Mouse (Mus musculus) neural tube, embryonic 11.5 days (tissue): ENCODE results near the gene Chn2. TPM values are rescaled to one million over a fixed set of nuclear protein-coding genes. Genes with fewer than 3 reads are reported as not detected.

Experiments
- ATAC-seq: fragments of 200-750 bp; cut with Nextera tagmentation; 2 replicates; pipeline ENCODE4 v1.8.0; 2017; ENCODE audit warnings: moderate number of reproducible peaks, mild to moderate bottlenecking, moderate TSS enrichment, moderate library complexity; ENCODE audit not compliant: insufficient read depth, low FRiP score, low TSS enrichment
- DNase-seq: peaks from one replicate; pipeline ENCODE4 v3.0.0-alpha.2; 2015; ENCODE audit warnings: low spot score
- H3K27ac ChIP-seq: fragments of 300-500 bp; sonication (generic); 2 replicates; pipeline ENCODE4 v1.5.1; 2014; ENCODE audit warnings: low read depth, mild to moderate bottlenecking, low read length
- H3K27me3 ChIP-seq: fragments of 300-500 bp; sonication (generic); 2 replicates; pipeline ENCODE4 v1.6.1; 2014; ENCODE audit warnings: mild to moderate bottlenecking, low read length, mixed read lengths; ENCODE audit not compliant: control insufficient read depth, insufficient read depth
- H3K36me3 ChIP-seq: fragments of 300-500 bp; sonication (generic); 2 replicates; pipeline ENCODE4 v1.6.1; 2014; ENCODE audit warnings: mild to moderate bottlenecking, low read length, moderate library complexity, mixed read lengths; ENCODE audit not compliant: control insufficient read depth, insufficient read depth
- H3K4me1 ChIP-seq: fragments of 300-500 bp; sonication (generic); 2 replicates; pipeline ENCODE4 v1.6.1; 2014; ENCODE audit warnings: low read length, mixed read lengths; ENCODE audit not compliant: control insufficient read depth, insufficient read depth
- H3K4me2 ChIP-seq: fragments of 300-500 bp; sonication (generic); 2 replicates; pipeline ENCODE4 v1.6.1; 2014; ENCODE audit warnings: low read depth, mild to moderate bottlenecking, moderate library complexity
- H3K4me3 ChIP-seq: fragments of 300-500 bp; sonication (generic); 2 replicates; pipeline ENCODE4 v1.5.1; 2014; ENCODE audit warnings: low read depth, low read length
- H3K9ac ChIP-seq: fragments of 300-500 bp; sonication (generic); 2 replicates; pipeline ENCODE4 v1.6.1; 2014; ENCODE audit warnings: mild to moderate bottlenecking, low read length
- H3K9me3 ChIP-seq: fragments of 300-500 bp; sonication (generic); 2 replicates; pipeline ENCODE4 v1.6.1; 2016; ENCODE audit warnings: low read length; ENCODE audit not compliant: control insufficient read depth
- WGBS: fragments of 180-500 bp; shearing (Covaris S2); extraction: QIAGEN DNeasy Blood & Tissue Kit; methylation state at CpG from one replicate; pipeline ENCODE4 v1.1.7; 2014; 5-methylcytosine and 5-hydroxymethylcytosine counted together
- polyA plus RNA-seq: library from polyadenylated mRNA; unstranded; fragments of >200 nt; fragmentation: Nextera tagmentation; extraction: Ambion mirVana; gene quantifications from 2 replicates; pipeline ENCODE4 v1.2.1, GENCODE M21; 2014

The Chn2 gene
- polyA plus RNA-seq, 1 experiment from 2014 or later = 24.2 TPM

- H3K4me2 ChIP-seq = no peak overlapping the region
- no peaks in the 10 kb centered on the region for H3K36me3 ChIP-seq
- no peak overlapping the region for H3K9ac ChIP-seq
- no peaks in the 10 kb centered on the region for H3K9me3 ChIP-seq
- DNase-seq (no peak), ATAC-seq (no peak)
- no peaks in the 10 kb centered on the region for H3K27me3 ChIP-seq
- H3K4me1 ChIP-seq = no peaks in the 10 kb centered on the region
- 93% methylated on average over 14 of the region's 14 CpGs for WGBS
- H3K27ac ChIP-seq = no peak overlapping the region
- H3K4me3 ChIP-seq = no peak overlapping the region
These were observed 180.8 kb downstream of the Chn2 start for GRCm38 (mm10) chr6:54220124-54220523.

DNA sequence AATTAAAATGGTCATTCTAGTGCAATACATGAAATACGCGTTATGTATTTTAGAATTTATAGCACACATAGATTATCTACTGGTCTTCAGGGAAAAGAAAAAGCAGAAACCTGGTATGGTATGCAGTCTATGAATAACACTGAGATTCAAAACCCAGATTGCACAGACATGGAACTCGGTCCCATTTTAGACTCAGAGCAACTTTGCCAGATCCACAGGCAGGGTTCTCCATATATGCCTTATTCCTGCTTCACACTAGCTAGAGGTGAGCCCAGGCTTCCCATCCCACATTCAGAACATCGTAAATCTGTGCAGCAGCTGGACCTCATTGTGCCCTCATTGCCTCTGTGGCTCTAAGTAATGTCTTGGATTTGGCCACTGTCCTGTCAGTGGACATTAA is 184.2 kb downstream of the Chn2 start:
- no peak for ATAC-seq
- no peaks in the 10 kb centered on the region for H3K27me3 ChIP-seq
- 87% methylated on average over 4 of the region's 4 CpGs for WGBS
- no peak overlapping the region for H3K4me2 ChIP-seq
- H3K4me1 ChIP-seq = no peaks in the 10 kb centered on the region
- no peaks in the 10 kb centered on the region for H3K9me3 ChIP-seq
- H3K4me3 ChIP-seq = no peak overlapping the region
- no peak overlapping the region for H3K27ac ChIP-seq
- no peaks in the 10 kb centered on the region for H3K36me3 ChIP-seq
- DNase-seq = no peak
- no peak overlapping the region for H3K9ac ChIP-seq

DNA sequence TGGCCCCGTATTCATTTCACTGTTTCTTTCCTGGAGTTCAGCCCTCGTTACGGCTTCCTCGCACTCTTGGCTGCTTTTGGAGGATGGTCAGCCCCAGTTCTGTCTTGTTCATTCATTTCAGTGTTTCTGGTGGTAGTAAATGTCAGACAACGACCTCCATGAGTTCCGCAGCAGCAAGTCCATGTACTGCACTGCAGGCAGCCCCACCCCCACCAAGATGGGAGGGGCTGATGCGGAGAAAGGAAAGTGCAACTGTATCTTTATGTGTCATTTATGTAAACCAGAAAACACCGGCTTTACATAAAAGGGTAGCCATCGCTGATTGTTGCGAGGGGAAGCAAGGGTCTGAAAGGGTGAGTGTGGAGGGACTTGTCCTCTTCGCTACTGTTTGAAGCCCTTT is 185.0 kb downstream of the Chn2 start:
- no peak overlapping the region for H3K4me2 ChIP-seq
- WGBS = 70% methylated on average over 11 of the region's 11 CpGs
- no peaks in the 10 kb centered on the region for H3K36me3 ChIP-seq
- no peak for DNase-seq
- H3K27me3 ChIP-seq = no peaks in the 10 kb centered on the region
- no peaks in the 10 kb centered on the region for H3K4me1 ChIP-seq
- no peaks in the 10 kb centered on the region for H3K9me3 ChIP-seq
- ATAC-seq = no peak
- H3K9ac ChIP-seq = no peak overlapping the region
- H3K27ac ChIP-seq = no peak overlapping the region
- H3K4me3 ChIP-seq = no peak overlapping the region

DNA sequence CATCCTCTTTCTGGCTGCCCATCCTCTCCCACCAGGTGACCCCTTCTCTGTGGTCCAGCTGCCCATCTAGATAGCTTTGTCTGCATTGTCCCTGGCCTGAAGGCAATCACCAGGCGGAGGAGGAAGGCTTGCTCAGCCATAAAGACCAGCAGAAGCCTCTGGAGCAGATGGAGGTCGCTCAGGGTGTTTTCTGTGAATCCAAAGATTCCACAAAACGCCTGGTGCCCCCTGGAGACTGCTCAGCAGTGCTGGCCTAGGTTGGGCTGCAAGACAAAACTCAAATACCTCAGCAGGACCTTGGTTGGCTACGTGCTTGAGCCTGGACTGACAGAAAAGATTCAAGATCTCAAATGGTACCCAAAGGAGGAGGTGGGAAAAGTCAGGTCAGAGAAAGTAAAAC is 186.0 kb downstream of the Chn2 start:
- no peaks in the 10 kb centered on the region for H3K36me3 ChIP-seq
- no peaks in the 10 kb centered on the region for H3K4me1 ChIP-seq
- H3K4me3 ChIP-seq = no peak overlapping the region
- H3K9ac ChIP-seq = no peak overlapping the region
- no peak overlapping the region for H3K4me2 ChIP-seq
- ATAC-seq (no peak), DNase-seq (no peak)
- 34% methylated on average over 4 of the region's 4 CpGs for WGBS
- no peaks in the 10 kb centered on the region for H3K27me3 ChIP-seq
- no peaks in the 10 kb centered on the region for H3K9me3 ChIP-seq
- H3K27ac ChIP-seq = no peak overlapping the region

- no peak overlapping the region for H3K4me3 ChIP-seq
- DNase-seq = no peak
- no peak overlapping the region for H3K9ac ChIP-seq
- no peak overlapping the region for H3K27ac ChIP-seq
- no peaks in the 10 kb centered on the region for H3K27me3 ChIP-seq
- no peak overlapping the region for H3K4me2 ChIP-seq
- H3K36me3 ChIP-seq = no peaks in the 10 kb centered on the region
- WGBS = 89% methylated on average over 3 of the region's 3 CpGs
- H3K9me3 ChIP-seq = no peaks in the 10 kb centered on the region
- no peaks in the 10 kb centered on the region for H3K4me1 ChIP-seq
- ATAC-seq = no peak
These were observed 187.7 kb downstream of the Chn2 start for GRCm38 (mm10) chr6:54227061-54227460.

- no peak overlapping the region for H3K27ac ChIP-seq
- no peak overlapping the region for H3K9ac ChIP-seq
- H3K4me3 ChIP-seq = no peak overlapping the region
- ATAC-seq = no peak
- no peaks in the 10 kb centered on the region for H3K36me3 ChIP-seq
- 65% methylated on average over 9 of the region's 9 CpGs for WGBS
- H3K4me2 ChIP-seq = no peak overlapping the region
- no peaks in the 10 kb centered on the region for H3K27me3 ChIP-seq
- no peaks in the 10 kb centered on the region for H3K4me1 ChIP-seq
- H3K9me3 ChIP-seq = no peaks in the 10 kb centered on the region
- DNase-seq = no peak
These were observed 189.1 kb downstream of the Chn2 start for GRCm38 (mm10) chr6:54228421-54228820.

GRCm38 (mm10) chr6:54228874-54229273 is 189.5 kb downstream of the Chn2 start:
- H3K4me2 ChIP-seq = no peak overlapping the region
- no peak overlapping the region for H3K4me3 ChIP-seq
- WGBS = 3% methylated on average over 2 of the region's 2 CpGs
- peak; percentile 50 for DNase-seq
- H3K27ac ChIP-seq = no peak overlapping the region
- no peak overlapping the region for H3K9ac ChIP-seq
- no peaks in the 10 kb centered on the region for H3K27me3 ChIP-seq
- H3K4me1 ChIP-seq = no peaks in the 10 kb centered on the region
- ATAC-seq = no peak
- no peaks in the 10 kb centered on the region for H3K9me3 ChIP-seq
- no peaks in the 10 kb centered on the region for H3K36me3 ChIP-seq

DNA sequence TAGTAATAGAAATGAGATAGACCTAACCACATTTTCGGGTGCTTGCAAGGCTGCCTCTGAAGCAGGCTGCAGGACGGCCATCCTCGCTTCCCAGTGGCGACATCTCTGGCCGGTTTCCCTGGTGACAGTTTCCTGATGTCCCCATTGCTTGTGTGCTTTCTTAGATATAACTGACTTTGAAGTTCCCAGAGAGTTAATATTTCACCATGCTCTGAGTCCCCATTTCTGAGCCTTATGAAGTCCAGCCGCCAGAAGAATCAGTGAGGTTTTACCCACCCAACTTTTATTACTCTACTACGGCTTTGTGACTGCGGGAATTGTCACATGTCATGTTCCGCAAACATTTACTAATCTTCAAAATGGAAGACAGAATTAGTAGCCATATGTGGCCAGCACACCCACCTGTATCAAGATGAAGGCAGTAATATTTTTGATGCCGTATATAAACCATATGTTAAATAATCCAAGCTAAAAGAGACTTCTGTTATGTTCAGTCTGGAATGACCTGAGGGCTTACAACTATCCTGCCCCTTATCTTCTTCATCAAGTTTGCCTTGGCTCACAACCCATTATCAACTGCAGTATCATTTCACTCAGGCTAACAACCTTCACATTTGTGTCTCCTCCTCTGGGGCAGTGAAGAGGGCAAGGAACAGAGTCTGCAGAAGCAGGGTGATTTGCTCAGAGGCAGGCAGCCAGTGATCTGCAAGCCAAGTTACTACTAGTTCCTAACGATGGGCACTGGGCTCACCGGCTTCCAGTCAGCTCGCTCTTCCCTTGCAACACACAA is 192.6 kb downstream of the Chn2 start:
- Histone ChIP-seq H3K4me2 (no peak overlapping the region), H3K27ac (no peak overlapping the region), H3K9me3 (no peaks in the 10 kb centered on the region), H3K4me3 (no peak overlapping the region), H3K9ac (no peak overlapping the region), H3K4me1 (no peaks in the 10 kb centered on the region), H3K27me3 (no peaks in the 10 kb centered on the region), H3K36me3 (no peaks in the 10 kb centered on the region)
- DNase-seq = no peak
- ATAC-seq = no peak
- 78% methylated on average over 13 of the region's 13 CpGs for WGBS

DNA sequence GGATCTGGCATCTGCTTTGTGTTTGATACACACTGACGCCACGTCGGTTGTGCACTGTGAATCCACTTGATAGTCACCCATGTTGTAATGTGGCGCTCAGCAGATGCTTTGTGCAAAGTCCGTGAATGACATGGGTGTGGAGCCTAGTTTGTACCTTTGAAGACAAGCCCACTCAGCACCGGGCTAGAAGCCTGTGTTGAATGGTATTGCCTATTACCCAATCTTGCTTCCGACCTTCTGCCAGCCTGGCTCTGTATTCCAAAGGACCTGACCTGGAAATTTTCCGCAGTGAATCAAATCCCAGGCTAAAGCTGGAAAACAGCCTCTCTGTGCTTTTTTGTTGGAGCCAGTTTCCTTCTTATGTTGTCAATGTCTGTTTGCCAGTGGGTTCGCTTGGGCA is 197.1 kb downstream of the Chn2 start:
- 90% methylated on average over 9 of the region's 9 CpGs for WGBS
- H3K36me3 ChIP-seq = no peaks in the 10 kb centered on the region
- no peaks in the 10 kb centered on the region for H3K4me1 ChIP-seq

More for the DNA sequence above, 197.1 kb downstream of the Chn2 start:
- no peak overlapping the region for H3K4me3 ChIP-seq
- no peaks in the 10 kb centered on the region for H3K9me3 ChIP-seq
- no peak overlapping the region for H3K27ac ChIP-seq
- no peaks in the 10 kb centered on the region for H3K27me3 ChIP-seq
- DNase-seq (no peak), ATAC-seq (no peak)
- no peak overlapping the region for H3K9ac ChIP-seq
- no peak overlapping the region for H3K4me2 ChIP-seq
